Mouse (Mus musculus) Muller cell, postnatal 12 days (primary cell): Measurements from ENCODE around the gene Magi2.
A peak's percentile ranks its signal among the peaks of the same experiment; 100 is the strongest.

Source experiments
- DNase-seq: peaks from one replicate; pipeline ENCODE4 v3.0.0-alpha.2; 2015; ENCODE audit errors: inconsistent ontology term

Magi2 gene

GRCm38 (mm10) chr5:19933190-19933589 lies 706.4 kb downstream of the Magi2 start:
- peak; percentile 53 for DNase-seq

GRCm38 (mm10) chr5:19951102-19951501 lies 724.3 kb downstream of the Magi2 start:
- DNase-seq, result peak; percentile 52

GRCm38 (mm10) chr5:19964113-19964512 lies 737.3 kb downstream of the Magi2 start:
- DNase-seq, result no peak

- no peak for DNase-seq
Measured at GRCm38 (mm10) chr5:19972736-19973135, 745.9 kb downstream of the Magi2 start.

GRCm38 (mm10) chr5:19973852-19974251 lies 747.0 kb downstream of the Magi2 start:
- no peak for DNase-seq

GRCm38 (mm10) chr5:19981518-19981917 lies 754.7 kb downstream of the Magi2 start:
- DNase-seq, result no peak

- DNase-seq, result no peak
Measured at GRCm38 (mm10) chr5:19982031-19982430, 755.2 kb downstream of the Magi2 start.

- DNase-seq, result no peak
Measured at GRCm38 (mm10) chr5:19999486-19999885, 772.6 kb downstream of the Magi2 start.

GRCm38 (mm10) chr5:19999912-20000311 lies 773.1 kb downstream of the Magi2 start:
- no peak for DNase-seq

GRCm38 (mm10) chr5:20006616-20007015 lies 779.8 kb downstream of the Magi2 start:
- peak; percentile 75 for DNase-seq

GRCm38 (mm10) chr5:20007246-20007645 lies 780.4 kb downstream of the Magi2 start:
- DNase-seq, result peak; percentile 27

- DNase-seq, result no peak
Measured at GRCm38 (mm10) chr5:20010210-20010609, 783.4 kb downstream of the Magi2 start.

GRCm38 (mm10) chr5:20018063-20018462 lies 791.2 kb downstream of the Magi2 start:
- no peak for DNase-seq

GRCm38 (mm10) chr5:20046649-20047048 lies 819.8 kb downstream of the Magi2 start:
- no peak for DNase-seq

- DNase-seq, result no peak
Measured at GRCm38 (mm10) chr5:20048386-20048785, 821.5 kb downstream of the Magi2 start.

GRCm38 (mm10) chr5:20050284-20050683 lies 823.4 kb downstream of the Magi2 start:
- DNase-seq, result peak; percentile 83

GRCm38 (mm10) chr5:20055000-20055399 lies 828.2 kb downstream of the Magi2 start:
- DNase-seq, result no peak

- no peak for DNase-seq
Measured at GRCm38 (mm10) chr5:20056074-20056842, 829.4 kb downstream of the Magi2 start.

GRCm38 (mm10) chr5:20056856-20057255 lies 830.0 kb downstream of the Magi2 start:
- no peak for DNase-seq

- DNase-seq, result no peak
Measured at GRCm38 (mm10) chr5:20062011-20062410, 835.2 kb downstream of the Magi2 start.

- DNase-seq, result peak; percentile 91
Measured at GRCm38 (mm10) chr5:20065081-20065480, 838.2 kb downstream of the Magi2 start.

- DNase-seq, result peak; percentile 31
Measured at GRCm38 (mm10) chr5:20068496-20068895, 841.7 kb downstream of the Magi2 start.

- DNase-seq, result no peak
Measured at GRCm38 (mm10) chr5:20068921-20069486, 842.2 kb downstream of the Magi2 start.
